Mouse (Mus musculus): Measurements from ENCODE around the gene Ptprf. TPM values are rescaled to one million over a fixed set of nuclear protein-coding genes. Genes with fewer than 3 reads are reported as not detected.

Gene Ptprf
- polyA plus RNA-seq, 1 experiment, result 165 TPM

GRCm38 (mm10) chr4:118162123-118162522, 129.1 kb downstream of the Ptprf start:
- H3K27me3 ChIP-seq (ENCODE audit: control insufficient read depth, insufficient read depth, low read length), result no peaks in the 10 kb centered on the region
- TF ChIP-seq CTCF (IDR thresholded peaks at IDR 0.05; ENCODE audit: borderline replicate concordance, control insufficient read depth, extremely low read depth, insufficient read depth, low read length, poor library complexity) (no peak), POLR2A (IDR thresholded peaks at IDR 0.05; ENCODE audit: control insufficient read depth, extremely low read depth, insufficient read depth, low read length, poor library complexity) (no peak)
- WGBS, result 93% methylated on average over 12 of the region's 12 CpGs
- H3K4me3 ChIP-seq (ENCODE audit: control insufficient read depth, insufficient read depth, low read length), result no peak overlapping the region
- H3K36me3 ChIP-seq (ENCODE audit: control insufficient read depth, insufficient read depth, low read length), result peaks cover 84% of the 10 kb centered on the region
- no peaks in the 10 kb centered on the region for H3K4me1 ChIP-seq (replicated peaks; ENCODE audit: control insufficient read depth, insufficient read depth, low read length)
- no peak overlapping the region for H3K27ac ChIP-seq (ENCODE audit: control insufficient read depth, insufficient read depth, low read length)
- DNase-seq, result no peak

Other genes starting within 250 kb of the Ptprf start
- gene St3gal3, start 156.5 kb downstream of the Ptprf start, polyA plus RNA-seq (2012; rRNA removed), result 19.3 TPM in 2 replicates
- gene Kdm4a, start 111.4 kb downstream of the Ptprf start, polyA plus RNA-seq (2012; rRNA removed), result 63.9 and 69.2 TPM in 2 replicates
- gene Szt2, start 117.9 kb upstream of the Ptprf start, polyA plus RNA-seq (2012; rRNA removed), result 90.6 and 96.7 TPM in 2 replicates
- 40.1 and 40.8 TPM in 2 replicates for gene Med8, start 117.9 kb upstream of the Ptprf start, polyA plus RNA-seq (2012; rRNA removed)
- 127 and 155 TPM in 2 replicates for gene Elovl1, start 136.7 kb upstream of the Ptprf start, polyA plus RNA-seq (2012; rRNA removed)
- 152 and 211 TPM in 2 replicates for gene Cdc20, start 145.9 kb upstream of the Ptprf start, polyA plus RNA-seq (2012; rRNA removed)
- gene Mpl, start 166.1 kb upstream of the Ptprf start, polyA plus RNA-seq (2012; rRNA removed), result 0.11 and 0.28 TPM in 2 replicates
- 9.4 and 11.7 TPM in 2 replicates for gene Tie1, start 198.7 kb upstream of the Ptprf start, polyA plus RNA-seq (2012; rRNA removed)
- gene 2610528J11Rik, start 235.6 kb upstream of the Ptprf start, polyA plus RNA-seq (2012; rRNA removed), result 1.6 and 2.1 TPM in 2 replicates

All from thymus, adult 2 months (tissue).